Mouse (Mus musculus) small intestine, adult 2 months (tissue): ENCODE measurements around the gene Herpud2. TPM values are rescaled to one million over a fixed set of nuclear protein-coding genes. Genes with fewer than 3 reads are reported as not detected.

Experiments used
- H3K27ac ChIP-seq: fragments of 200-500 bp; 2 replicates; pipeline ENCODE4 v1.5.1; 2012; ENCODE audit warnings: low read depth, low read length, control low read depth, inconsistent platforms; ENCODE audit not compliant: insufficient read depth
- H3K27me3 ChIP-seq: fragments of 200-500 bp; 2 replicates; pipeline ENCODE4 v1.6.1; 2012; ENCODE audit warnings: mild to moderate bottlenecking, moderate library complexity, low read length, inconsistent platforms; ENCODE audit not compliant: control insufficient read depth, insufficient read depth
- H3K36me3 ChIP-seq: fragments of 200-500 bp; 2 replicates; pipeline ENCODE4 v1.6.1; 2012; ENCODE audit warnings: mild to moderate bottlenecking, low read length, control low read depth, inconsistent platforms; ENCODE audit not compliant: control insufficient read depth, insufficient read depth
- H3K4me1 ChIP-seq: fragments of 200-500 bp; 2 replicates; pipeline ENCODE4 v1.6.1; 2012; ENCODE audit warnings: low read length, inconsistent platforms, mixed read lengths; ENCODE audit not compliant: control insufficient read depth, insufficient read depth, insufficient read length
- H3K4me3 ChIP-seq: fragments of 200-500 bp; 2 replicates; pipeline ENCODE4 v1.5.1; 2012; ENCODE audit warnings: low read depth, mild to moderate bottlenecking, control low read depth, inconsistent platforms, low read length, moderate library complexity
- CTCF ChIP-seq: fragments of 200-500 bp; IDR thresholded peaks from 2 replicates; pipeline ENCODE4 v1.5.1; 2012; ENCODE audit warnings: low read depth, mild to moderate bottlenecking, control low read depth, inconsistent platforms, low read length, moderate library complexity, mixed read lengths; ENCODE audit not compliant: insufficient replicate concordance, insufficient read length; ENCODE audit errors: extremely low read depth
- POLR2A ChIP-seq: fragments of 200-500 bp; IDR thresholded peaks from 2 replicates; pipeline ENCODE4 v1.6.1; 2012; ENCODE audit warnings: low read depth, mild to moderate bottlenecking, control low read depth, inconsistent platforms, low read length, moderate library complexity
- WGBS: fragments of 180-500 bp; shearing (Covaris S2); methylation state at CpG from one replicate; pipeline ENCODE4 v1.1.7; 2018; 5-methylcytosine and 5-hydroxymethylcytosine counted together
- polyA plus RNA-seq: library from polyadenylated mRNA; depleted of rRNA; stranded (reverse); fragments of >200 nt; gene quantifications from 2 replicates; pipeline ENCODE4 v1.2.3, GENCODE M21; 2012; rRNA removed

The Herpud2 gene
- 28.8 and 50.4 TPM in 2 replicates for polyA plus RNA-seq

GRCm38 (mm10) chr9:25151611-25152241 is at the start of gene Herpud2:
Herpud2 (minus strand) TSS chr9:25151820.
- Histone ChIP-seq H3K27ac (peak within 1 kb of the TSS; percentile 97), H3K4me1 (peaks cover 4% of the 10 kb centered on the region), H3K4me3 (peak within 1 kb of the TSS; percentile 79), H3K27me3 (no peaks in the 10 kb centered on the region), H3K36me3 (no peaks in the 10 kb centered on the region)
- WGBS: under 1% methylated on average over 51 of the region's 51 CpGs
- TF ChIP-seq POLR2A: peak; percentile 56
- TF ChIP-seq CTCF: no peak

- 72% methylated on average over 3 of the region's 3 CpGs for WGBS
- H3K4me1 ChIP-seq: no peaks in the 10 kb centered on the region
- H3K27ac ChIP-seq: no peak overlapping the region
- H3K27me3 ChIP-seq: no peaks in the 10 kb centered on the region
- TF ChIP-seq CTCF (no peak), POLR2A (no peak)
- no peaks in the 10 kb centered on the region for H3K36me3 ChIP-seq
- H3K4me3 ChIP-seq: no peak overlapping the region
These were observed 49.4 kb upstream of the Herpud2 start for GRCm38 (mm10) chr9:25200987-25201386.

GRCm38 (mm10) chr9:25200148-25200547 is 48.5 kb upstream of the Herpud2 start:
- Histone ChIP-seq H3K4me1 (no peaks in the 10 kb centered on the region), H3K36me3 (no peaks in the 10 kb centered on the region), H3K4me3 (no peak overlapping the region), H3K27ac (no peak overlapping the region), H3K27me3 (no peaks in the 10 kb centered on the region)
- 57% methylated on average over 3 of the region's 3 CpGs for WGBS
- TF ChIP-seq CTCF (no peak), POLR2A (no peak)

- Histone ChIP-seq H3K27me3 (no peaks in the 10 kb centered on the region), H3K4me3 (no peak overlapping the region), H3K27ac (no peak overlapping the region), H3K36me3 (no peaks in the 10 kb centered on the region), H3K4me1 (peaks cover 4% of the 10 kb centered on the region; the same call in 1 of the 2 replicates)
- WGBS: 74% methylated on average over 5 of the region's 5 CpGs
- TF ChIP-seq POLR2A (no peak), CTCF (no peak)
These were observed 45.1 kb upstream of the Herpud2 start for GRCm38 (mm10) chr9:25196746-25197145.

GRCm38 (mm10) chr9:25191612-25192011 is 40.0 kb upstream of the Herpud2 start:
- no peak for TF ChIP-seq POLR2A
- TF ChIP-seq CTCF: no peak
- Histone ChIP-seq H3K4me1 (peaks cover 4% of the 10 kb centered on the region), H3K36me3 (no peaks in the 10 kb centered on the region), H3K4me3 (no peak overlapping the region), H3K27ac (peak overlapping the region; percentile 42; the same call in 1 of the 2 replicates), H3K27me3 (no peaks in the 10 kb centered on the region)
- 49% methylated on average over 2 of the region's 2 CpGs for WGBS

GRCm38 (mm10) chr9:25186501-25186900 is 34.9 kb upstream of the Herpud2 start:
- Histone ChIP-seq H3K4me1 (no peaks in the 10 kb centered on the region; the same call in 1 of the 2 replicates), H3K27ac (peak overlapping the region; percentile 49; the same call in 1 of the 2 replicates), H3K36me3 (no peaks in the 10 kb centered on the region), H3K4me3 (no peak overlapping the region), H3K27me3 (no peaks in the 10 kb centered on the region)
- no peak for TF ChIP-seq CTCF
- no peak for TF ChIP-seq POLR2A
- 76% methylated on average over 4 of the region's 4 CpGs for WGBS

GRCm38 (mm10) chr9:25185854-25186253 is 34.2 kb upstream of the Herpud2 start:
- 67% methylated on average over 7 of the region's 7 CpGs for WGBS
- Histone ChIP-seq H3K36me3 (no peaks in the 10 kb centered on the region), H3K27me3 (no peaks in the 10 kb centered on the region), H3K27ac (no peak overlapping the region), H3K4me1 (no peaks in the 10 kb centered on the region), H3K4me3 (no peak overlapping the region)
- TF ChIP-seq CTCF (no peak), POLR2A (no peak)
